Mouse (Mus musculus) megakaryocyte, embryonic 14.5 days (primary cell): ENCODE measurements around the gene Rnf128.

Experiments used
- FLI1 ChIP-seq: IDR thresholded peaks from 2 replicates; pipeline ENCODE4 v1.6.1; 2012; ENCODE audit warnings: low read length, inconsistent platforms, mixed read lengths
- GATA1 ChIP-seq: IDR thresholded peaks from 3 replicates; pipeline ENCODE4 v1.6.1; 2012; ENCODE audit warnings: mixed read lengths, low read length, inconsistent platforms, borderline replicate concordance

DNA sequence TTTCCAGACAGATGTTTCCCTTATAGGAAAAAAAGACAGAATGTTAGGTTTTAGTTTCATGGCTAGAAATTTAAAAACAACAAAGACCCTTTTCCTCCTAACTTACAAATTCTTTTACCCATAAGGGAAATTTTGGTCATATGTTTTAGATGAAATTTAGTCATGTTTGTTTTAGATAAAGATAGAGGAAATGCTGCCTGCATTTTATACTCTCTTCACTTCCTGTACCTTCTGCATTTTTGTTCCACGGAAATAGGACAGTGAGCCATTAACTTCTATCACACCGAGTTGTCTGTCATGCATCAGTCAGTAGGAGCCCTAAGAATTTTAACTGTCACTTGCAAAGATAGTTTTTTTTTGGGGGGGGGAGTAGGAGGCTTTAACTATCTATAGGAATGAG is 76.6 kb downstream of the Rnf128 start:
- TF ChIP-seq GATA1 (no peak), FLI1 (no peak)
